Comparison of ENCODE assay signal across 10 mouse cellular contexts in genomic region chr4:148287041-148287440, GRCm38 (mm10). TPM values are rescaled to one million over a fixed set of nuclear protein-coding genes. Genes with fewer than 3 reads are reported as not detected.
A peak's percentile ranks its signal among the peaks of the same experiment; 100 is the strongest.
DNase-seq lines count a peak whose midpoint lies in the region; ATAC-seq and TF ChIP-seq lines count a peak whose summit lies in the region.
"Had no signal": no experiment of that assay in that cellular context is flagged by ENCODE, and none has a peak within 500 bp of the region (broad histone marks: within the 10 kb centered on the region; RNA-seq: fewer than 3 reads in every experiment).

No protein-coding gene starts in this region.

- H3K4me3 ChIP-seq in cerebellum, adult 2 months (replicated peaks; ENCODE audit: insufficient read depth, low read depth, low read length), result peak overlapping the region; percentile 66
- H3K4me3 ChIP-seq in megakaryocyte, embryonic 14.5 days (replicated peaks), result peak overlapping the region; percentile 90
- H3K4me3 ChIP-seq in intestine, postnatal 0 days (ENCODE audit: low read depth, low read length), result 0 out of 2 replicates have a peak overlapping the region, but pooled peaks have one; percentile 26
- H3K4me3 ChIP-seq in stomach, embryonic 15.5 days (replicated peaks), result no peak overlapping the region
- H3K4me3 ChIP-seq: myocyte had no signal

- no peaks in the 10 kb centered on the region for H3K9me3 ChIP-seq in megakaryocyte, embryonic 14.5 days
- H3K9me3 ChIP-seq in intestine, postnatal 0 days (ENCODE audit: control insufficient read depth), result no peaks in the 10 kb centered on the region
- no peaks in the 10 kb centered on the region for H3K9me3 ChIP-seq in stomach, embryonic 15.5 days

- no peak for TF ChIP-seq CTCF in cerebellum, adult 2 months (IDR thresholded peaks at IDR 0.05; ENCODE audit: borderline replicate concordance, insufficient read depth, low read depth, low read length)
- no peak for TF ChIP-seq CTCF in intestine, postnatal 0 days (IDR thresholded peaks at IDR 0.05; ENCODE audit: low read depth)

- DNase-seq in cerebellum, adult 2 months, result peak in 1 of 2 experiments; percentile 40
- DNase-seq in cerebellum, adult 9-10 months, result no peak

- no peak overlapping the region for H3K27ac ChIP-seq in cerebellum, adult 2 months (ENCODE audit: insufficient read depth, low read length)
- H3K27ac ChIP-seq in intestine, postnatal 0 days (ENCODE audit: low read depth, low read length), result no peak overlapping the region
- H3K27ac ChIP-seq in stomach, embryonic 15.5 days, result no peak overlapping the region
- H3K27ac ChIP-seq: heart, adult 2 months had no signal

- no peak overlapping the region for H3K9ac ChIP-seq in intestine, postnatal 0 days (ENCODE audit: low read depth, low read length)
- no peak overlapping the region for H3K9ac ChIP-seq in stomach, embryonic 15.5 days

- H3K4me1 ChIP-seq in cerebellum, adult 2 months (ENCODE audit: control insufficient read depth, insufficient read depth, low read length), result peaks cover 10% of the 10 kb centered on the region
- H3K4me1 ChIP-seq in megakaryocyte, embryonic 14.5 days, result peaks cover 37% of the 10 kb centered on the region
- H3K4me1 ChIP-seq in intestine, postnatal 0 days (replicated peaks; ENCODE audit: control insufficient read depth, insufficient read depth, low read length), result no peaks in the 10 kb centered on the region
- H3K4me1 ChIP-seq in stomach, embryonic 15.5 days, result peaks cover 6% of the 10 kb centered on the region; the same call in 1 of the 2 replicates

- no peaks in the 10 kb centered on the region for H3K27me3 ChIP-seq in cerebellum, adult 2 months (ENCODE audit: control insufficient read depth, insufficient read depth, low read length)
- H3K27me3 ChIP-seq in megakaryocyte, embryonic 14.5 days (replicated peaks), result peaks cover 67% of the 10 kb centered on the region
- H3K27me3 ChIP-seq in intestine, postnatal 0 days (replicated peaks; ENCODE audit: control insufficient read depth, insufficient read depth, low read length), result peaks cover 25% of the 10 kb centered on the region
- peaks cover 33% of the 10 kb centered on the region for H3K27me3 ChIP-seq in stomach, embryonic 15.5 days (replicated peaks)

- no peaks in the 10 kb centered on the region for H3K36me3 ChIP-seq in megakaryocyte, embryonic 14.5 days (replicated peaks; ENCODE audit: low read length)
- no peaks in the 10 kb centered on the region for H3K36me3 ChIP-seq in intestine, postnatal 0 days (ENCODE audit: control insufficient read depth, insufficient read depth)
- H3K36me3 ChIP-seq in stomach, embryonic 15.5 days, result no peaks in the 10 kb centered on the region

- 1% methylated on average over 20 of the region's 20 CpGs for WGBS in cerebellum, adult 2 months
- 4% methylated on average over 20 of the region's 20 CpGs for WGBS in intestine, postnatal 0 days
- 3% methylated on average over 20 of the region's 20 CpGs for whole genome bisulfite sequencing in stomach, embryonic 15.5 days

- no peak for TF ChIP-seq POLR2A in cerebellum, adult 2 months (IDR thresholded peaks at IDR 0.05; ENCODE audit: borderline replicate concordance, insufficient read depth, low read length)

- ATAC-seq in megakaryocyte, adult 5-6 weeks (ENCODE audit: poor library complexity, severe bottlenecking), result no peak
- no peak for ATAC-seq in intestine, postnatal 0 days
- ATAC-seq in stomach, embryonic 15.5 days (ENCODE audit: insufficient read depth, low FRiP score, low read depth), result no peak
- no peak for ATAC-seq in activated CD4-positive, CD25-positive, alpha-beta regulatory T cell, adult 4 months
- no peak for ATAC-seq in granulocyte monocyte progenitor cell, adult 5-6 weeks (replicated peaks; ENCODE audit: poor library complexity, severe bottlenecking)

- H3K4me2 ChIP-seq in intestine, postnatal 0 days (replicated peaks; ENCODE audit: low read depth), result peak overlapping the region; percentile 62
- peak overlapping the region; percentile 69 for H3K4me2 ChIP-seq in stomach, embryonic 15.5 days

RNA-seq across cellular contexts. Expression of gene Disp3, which starts 0.7 kb away (rescaled TPM):
- 13.6 and 15.3 TPM in 2 replicates for polyA plus RNA-seq in cerebellum, adult 2 months (2012; rRNA removed)
- 1.0 and 1.9 TPM in 2 replicates for polyA plus RNA-seq in megakaryocyte, embryonic 14.5 days (2012; ENCODE audit: insufficient read depth, low replicate concordance)
- total RNA-seq in megakaryocyte, adult 5-6 weeks (2015), result not detected in 2 replicates
- not detected in 2 replicates for total RNA-seq in megakaryocyte, adult 5-6 weeks (2017)
- polyA plus RNA-seq in intestine, postnatal 0 days (2015; fragmentation: Nextera tagmentation; extraction: Ambion mirVana), result 0.03 and 0.04 TPM in 2 replicates
- 0.10 and 0.14 TPM in 2 replicates for polyA plus RNA-seq in stomach, embryonic 15.5 days (2015; fragmentation: Nextera tagmentation; extraction: Ambion mirVana)
- not detected for polyA plus RNA-seq in activated CD4-positive, CD25-positive, alpha-beta regulatory T cell, adult 4 months (2017; shearing (Covaris generic))
- total RNA-seq in granulocyte monocyte progenitor cell, adult 5-6 weeks (2014; fragmentation: Nextera tagmentation), result not detected in 2 replicates
- total RNA-seq in granulocyte monocyte progenitor cell, adult 5-6 weeks (2017), result not detected in 2 replicates
- total RNA-seq: heart, adult 2 months had no signal
- polyA plus RNA-seq: heart, adult 2 months had no signal
